Mouse (Mus musculus) midbrain, embryonic 14.5 days (tissue): ENCODE data around the gene Pde4d. TPM values are rescaled to one million over a fixed set of nuclear protein-coding genes. Genes with fewer than 3 reads are reported as not detected.
A peak's percentile ranks its signal among the peaks of the same experiment; 100 is the strongest.

Source experiments
- ATAC-seq: fragments of 200-750 bp; cut with Nextera tagmentation; 2 replicates; pipeline ENCODE4 v1.8.0; 2017; ENCODE audit warnings: moderate number of reproducible peaks, moderate library complexity; ENCODE audit not compliant: low FRiP score, low TSS enrichment
- DNase-seq: peaks from one replicate; pipeline ENCODE4 v3.0.0-alpha.2; 2015
- H3K27ac ChIP-seq: fragments of 300-500 bp; sonication (generic); replicated peaks from 2 replicates; pipeline ENCODE4 v1.5.1; 2014; ENCODE audit warnings: mild to moderate bottlenecking, low read depth, low read length, moderate library complexity
- H3K27me3 ChIP-seq: fragments of 300-500 bp; sonication (generic); 2 replicates; pipeline ENCODE4 v1.6.1; 2014; ENCODE audit warnings: low read length, control low read depth, mixed read lengths; ENCODE audit not compliant: control insufficient read depth, insufficient read depth
- H3K36me3 ChIP-seq: fragments of 300-500 bp; sonication (generic); 2 replicates; pipeline ENCODE4 v1.6.1; 2014; ENCODE audit warnings: low read length, control low read depth; ENCODE audit not compliant: control insufficient read depth, insufficient read depth
- H3K4me1 ChIP-seq: fragments of 300-500 bp; sonication (generic); 2 replicates; pipeline ENCODE4 v1.6.1; 2014; ENCODE audit warnings: mild to moderate bottlenecking, antibody characterized with exemption, low read length, control low read depth; ENCODE audit not compliant: control insufficient read depth, insufficient read depth
- H3K4me2 ChIP-seq: fragments of 300-500 bp; sonication (generic); 2 replicates; pipeline ENCODE4 v1.6.1; 2014; ENCODE audit warnings: mild to moderate bottlenecking, low read length, moderate library complexity
- H3K4me3 ChIP-seq: fragments of 300-500 bp; sonication (generic); replicated peaks from 2 replicates; pipeline ENCODE4 v1.5.1; 2014; ENCODE audit warnings: low read depth, low read length
- H3K9ac ChIP-seq: fragments of 300-500 bp; sonication (generic); replicated peaks from 2 replicates; pipeline ENCODE4 v1.6.1; 2014; ENCODE audit warnings: mild to moderate bottlenecking, low read length, moderate library complexity
- H3K9me3 ChIP-seq: fragments of 300-500 bp; sonication (generic); 2 replicates; pipeline ENCODE4 v1.6.1; 2016; ENCODE audit warnings: low read length, control low read depth, mixed read lengths; ENCODE audit not compliant: control insufficient read depth
- WGBS: fragments of 180-500 bp; shearing (Covaris S2); extraction: QIAGEN DNeasy Blood & Tissue Kit; methylation state at CpG from one replicate; pipeline ENCODE4 v1.1.7; 2014; 5-methylcytosine and 5-hydroxymethylcytosine counted together
- polyA plus RNA-seq: library from polyadenylated mRNA; unstranded; fragments of >200 nt; fragmentation: Nextera tagmentation; extraction: Ambion mirVana; gene quantifications from 2 replicates; pipeline ENCODE4 v1.2.1, GENCODE M21; 2014

Gene Pde4d
- polyA plus RNA-seq, 1 experiment from 2014 or later, result 27.1 TPM

GRCm38 (mm10) chr13:108598673-108599072, 148.9 kb downstream of the Pde4d start:
- no peak for DNase-seq
- 78% methylated on average over 3 of the region's 3 CpGs for WGBS
- H3K9ac ChIP-seq, result no peak overlapping the region
- H3K4me1 ChIP-seq, result no peaks in the 10 kb centered on the region
- no peak overlapping the region for H3K4me2 ChIP-seq
- no peaks in the 10 kb centered on the region for H3K36me3 ChIP-seq
- no peak for ATAC-seq
- H3K27ac ChIP-seq, result no peak overlapping the region
- H3K9me3 ChIP-seq, result no peaks in the 10 kb centered on the region
- H3K27me3 ChIP-seq, result no peaks in the 10 kb centered on the region
- no peak overlapping the region for H3K4me3 ChIP-seq

GRCm38 (mm10) chr13:108599186-108599900, 149.6 kb downstream of the Pde4d start:
- Histone ChIP-seq H3K27me3 (no peaks in the 10 kb centered on the region), H3K9me3 (no peaks in the 10 kb centered on the region), H3K9ac (no peak overlapping the region), H3K27ac (no peak overlapping the region), H3K36me3 (no peaks in the 10 kb centered on the region), H3K4me3 (no peak overlapping the region), H3K4me2 (no peak overlapping the region), H3K4me1 (no peaks in the 10 kb centered on the region)
- no peak for ATAC-seq
- peak; percentile 56 for DNase-seq
- 59% methylated on average over 6 of the region's 6 CpGs for WGBS

- Histone ChIP-seq H3K4me3 (no peak overlapping the region), H3K4me1 (no peaks in the 10 kb centered on the region), H3K27ac (no peak overlapping the region), H3K36me3 (no peaks in the 10 kb centered on the region), H3K4me2 (no peak overlapping the region), H3K9ac (no peak overlapping the region), H3K9me3 (no peaks in the 10 kb centered on the region), H3K27me3 (no peaks in the 10 kb centered on the region)
- ATAC-seq (no peak), DNase-seq (no peak)
- WGBS, result 97% methylated on average over 2 of the region's 2 CpGs
Observed at GRCm38 (mm10) chr13:108601021-108601420, 151.3 kb downstream of the Pde4d start.

GRCm38 (mm10) chr13:108603502-108603901, 153.8 kb downstream of the Pde4d start:
- ATAC-seq (no peak), DNase-seq (no peak)
- no peaks in the 10 kb centered on the region for H3K9me3 ChIP-seq
- 28% methylated on average over 1 of the region's 1 CpGs for WGBS
- no peak overlapping the region for H3K4me3 ChIP-seq
- no peaks in the 10 kb centered on the region for H3K27me3 ChIP-seq
- no peak overlapping the region for H3K27ac ChIP-seq
- H3K4me1 ChIP-seq, result no peaks in the 10 kb centered on the region
- H3K4me2 ChIP-seq, result no peak overlapping the region
- no peaks in the 10 kb centered on the region for H3K36me3 ChIP-seq
- H3K9ac ChIP-seq, result no peak overlapping the region

- no peaks in the 10 kb centered on the region for H3K27me3 ChIP-seq
- H3K9me3 ChIP-seq, result no peaks in the 10 kb centered on the region
- DNase-seq (no peak), ATAC-seq (no peak)
- no peaks in the 10 kb centered on the region for H3K36me3 ChIP-seq
- no peaks in the 10 kb centered on the region for H3K4me1 ChIP-seq
- no peak overlapping the region for H3K4me3 ChIP-seq
- H3K9ac ChIP-seq, result no peak overlapping the region
- H3K4me2 ChIP-seq, result no peak overlapping the region
- H3K27ac ChIP-seq, result no peak overlapping the region
Observed at GRCm38 (mm10) chr13:108604213-108604612, 154.5 kb downstream of the Pde4d start.

GRCm38 (mm10) chr13:108618207-108618606, 168.5 kb downstream of the Pde4d start:
- Histone ChIP-seq H3K9me3 (no peaks in the 10 kb centered on the region), H3K27ac (no peak overlapping the region), H3K4me1 (no peaks in the 10 kb centered on the region), H3K36me3 (no peaks in the 10 kb centered on the region), H3K9ac (no peak overlapping the region), H3K27me3 (no peaks in the 10 kb centered on the region), H3K4me2 (no peak overlapping the region), H3K4me3 (no peak overlapping the region)
- no peak for DNase-seq
- 90% methylated on average over 1 of the region's 1 CpGs for WGBS
- no peak for ATAC-seq

GRCm38 (mm10) chr13:108622681-108623080, 172.9 kb downstream of the Pde4d start:
- no peaks in the 10 kb centered on the region for H3K9me3 ChIP-seq
- H3K36me3 ChIP-seq, result no peaks in the 10 kb centered on the region
- H3K4me3 ChIP-seq, result no peak overlapping the region
- H3K27ac ChIP-seq, result no peak overlapping the region
- WGBS, result 58% methylated on average over 4 of the region's 4 CpGs
- no peaks in the 10 kb centered on the region for H3K4me1 ChIP-seq
- ATAC-seq (no peak), DNase-seq (no peak)
- no peak overlapping the region for H3K4me2 ChIP-seq
- H3K27me3 ChIP-seq, result no peaks in the 10 kb centered on the region
- H3K9ac ChIP-seq, result no peak overlapping the region

GRCm38 (mm10) chr13:108623929-108624328, 174.2 kb downstream of the Pde4d start:
- H3K4me2 ChIP-seq, result no peak overlapping the region
- H3K27ac ChIP-seq, result no peak overlapping the region
- no peak for DNase-seq
- H3K4me1 ChIP-seq, result no peaks in the 10 kb centered on the region
- H3K9ac ChIP-seq, result no peak overlapping the region
- no peak overlapping the region for H3K4me3 ChIP-seq
- H3K27me3 ChIP-seq, result no peaks in the 10 kb centered on the region
- no peak for ATAC-seq
- no peaks in the 10 kb centered on the region for H3K36me3 ChIP-seq
- no peaks in the 10 kb centered on the region for H3K9me3 ChIP-seq
- WGBS, result 81% methylated on average over 3 of the region's 3 CpGs

- Histone ChIP-seq H3K9me3 (no peaks in the 10 kb centered on the region), H3K4me1 (no peaks in the 10 kb centered on the region), H3K27ac (no peak overlapping the region), H3K36me3 (no peaks in the 10 kb centered on the region), H3K4me3 (no peak overlapping the region), H3K9ac (no peak overlapping the region), H3K4me2 (no peak overlapping the region), H3K27me3 (no peaks in the 10 kb centered on the region)
- 62% methylated on average over 3 of the region's 3 CpGs for WGBS
- DNase-seq (no peak), ATAC-seq (no peak)
Observed at GRCm38 (mm10) chr13:108626166-108626565, 176.4 kb downstream of the Pde4d start.
